ENCODE assay signal across 20 mouse cellular contexts in genomic region chr9:62426531-62426930, GRCm38 (mm10).
DNase-seq lines count a peak whose midpoint lies in the region; ATAC-seq and TF ChIP-seq lines count a peak whose summit lies in the region.
"Had no signal": no experiment of that assay in that cellular context is flagged by ENCODE, and none has a peak within 500 bp of the region (broad histone marks: within the 10 kb centered on the region; RNA-seq: fewer than 3 reads in every experiment).

No protein-coding gene starts in this region.

- peak; percentile 14 for DNase-seq in cerebellum, adult 8-10 months
- DNase-seq in cerebellum, postnatal 25 days = no peak
- no peak for DNase-seq in lung, postnatal 0 days (ENCODE audit: low spot score)
- DNase-seq: gastrocnemius, postnatal 10 days; heart, postnatal 36 days; liver; retina, postnatal 1 day had no signal

- no peak for TF ChIP-seq EP300 in lung, postnatal 0 days (IDR thresholded peaks at IDR 0.05)

- no peaks in the 10 kb centered on the region; the same call in 1 of the 2 replicates for H3K4me1 ChIP-seq in intestine, postnatal 0 days (replicated peaks; ENCODE audit: control insufficient read depth, insufficient read depth, low read length)
- peaks cover 4% of the 10 kb centered on the region for H3K4me1 ChIP-seq in intestine, embryonic 15.5 days (replicated peaks)
- peaks cover 2% of the 10 kb centered on the region for H3K4me1 ChIP-seq in lung, embryonic 16.5 days (replicated peaks; ENCODE audit: control insufficient read depth, insufficient read depth, low read length)
- no peaks in the 10 kb centered on the region; the same call in 1 of the 2 replicates for H3K4me1 ChIP-seq in lung, postnatal 0 days (ENCODE audit: insufficient read depth, low read depth, low read length)
- H3K4me1 ChIP-seq: midbrain, embryonic 15.5 days had no signal

- no peaks in the 10 kb centered on the region for H3K9me3 ChIP-seq in intestine, postnatal 0 days (ENCODE audit: control insufficient read depth)
- no peaks in the 10 kb centered on the region for H3K9me3 ChIP-seq in intestine, embryonic 15.5 days
- H3K9me3 ChIP-seq in lung, embryonic 16.5 days (ENCODE audit: control insufficient read depth, low read length) = no peaks in the 10 kb centered on the region
- H3K9me3 ChIP-seq in lung, postnatal 0 days (ENCODE audit: low read length) = no peaks in the 10 kb centered on the region
- H3K9me3 ChIP-seq: forebrain, embryonic 15.5 days; hindbrain, embryonic 13.5 days; limb, embryonic 10.5 days; liver, embryonic 15.5 days; midbrain, embryonic 15.5 days; neural tube, embryonic 13.5 days; stomach, embryonic 15.5 days had no signal

- H3K36me3 ChIP-seq in intestine, postnatal 0 days (ENCODE audit: control insufficient read depth, insufficient read depth) = no peaks in the 10 kb centered on the region
- no peaks in the 10 kb centered on the region for H3K36me3 ChIP-seq in intestine, embryonic 15.5 days
- H3K36me3 ChIP-seq in lung, embryonic 16.5 days (ENCODE audit: control insufficient read depth, insufficient read depth, low read length) = peaks cover 9% of the 10 kb centered on the region
- H3K36me3 ChIP-seq in lung, postnatal 0 days (ENCODE audit: insufficient read depth, low read length) = peaks cover 7% of the 10 kb centered on the region; the same call in 1 of the 2 replicates
- H3K36me3 ChIP-seq in macrophage (ENCODE audit: inconsistent target) = no peaks in the 10 kb centered on the region
- H3K36me3 ChIP-seq: limb, embryonic 10.5 days; liver, embryonic 15.5 days; stomach, embryonic 15.5 days had no signal

- H3K9ac ChIP-seq in intestine, postnatal 0 days (ENCODE audit: low read depth, low read length) = no peak overlapping the region
- no peak overlapping the region for H3K9ac ChIP-seq in intestine, embryonic 15.5 days
- no peak overlapping the region for H3K9ac ChIP-seq in lung, embryonic 16.5 days (ENCODE audit: low read length)
- no peak overlapping the region for H3K9ac ChIP-seq in lung, postnatal 0 days (replicated peaks; ENCODE audit: low read depth)
- H3K9ac ChIP-seq: forebrain, embryonic 15.5 days; hindbrain, embryonic 13.5 days; liver, embryonic 15.5 days; midbrain, embryonic 15.5 days; neural tube, embryonic 13.5 days; stomach, embryonic 15.5 days had no signal

- no peak overlapping the region for H3K4me2 ChIP-seq in intestine, postnatal 0 days (replicated peaks; ENCODE audit: low read depth)
- no peak overlapping the region for H3K4me2 ChIP-seq in intestine, embryonic 15.5 days (replicated peaks)
- H3K4me2 ChIP-seq in lung, embryonic 16.5 days (ENCODE audit: low read depth, low read length) = no peak overlapping the region
- no peak overlapping the region for H3K4me2 ChIP-seq in lung, postnatal 0 days (replicated peaks; ENCODE audit: low read depth, low read length)
- H3K4me2 ChIP-seq: forebrain, embryonic 15.5 days; hindbrain, embryonic 13.5 days; liver, embryonic 15.5 days; midbrain, embryonic 15.5 days; neural tube, embryonic 13.5 days; stomach, embryonic 15.5 days had no signal

- peak overlapping the region; percentile 41; the same call in 1 of the 2 replicates for H3K27ac ChIP-seq in intestine, postnatal 0 days (ENCODE audit: low read depth, low read length)
- H3K27ac ChIP-seq in intestine, embryonic 15.5 days = no peak overlapping the region
- H3K27ac ChIP-seq in lung, embryonic 16.5 days (ENCODE audit: low read length) = peak overlapping the region; percentile 23; the same call in 1 of the 2 replicates
- H3K27ac ChIP-seq in lung, postnatal 0 days (ENCODE audit: low read length) = no peak overlapping the region; the same call in 1 of the 2 replicates
- H3K27ac ChIP-seq in macrophage = peak overlapping the region; percentile 46
- H3K27ac ChIP-seq: forebrain, embryonic 15.5 days; hindbrain, embryonic 13.5 days; limb, embryonic 10.5 days; liver, embryonic 15.5 days; midbrain, embryonic 15.5 days; neural tube, embryonic 13.5 days; stomach, embryonic 15.5 days had no signal

- no peaks in the 10 kb centered on the region for H3K79me2 ChIP-seq in macrophage (ENCODE audit: inconsistent target)

- WGBS in intestine, postnatal 0 days = 86% methylated on average over 6 of the region's 6 CpGs
- WGBS in intestine, embryonic 15.5 days = 94% methylated on average over 6 of the region's 6 CpGs
- WGBS in lung, embryonic 16.5 days = 93% methylated on average over 6 of the region's 6 CpGs
- 89% methylated on average over 6 of the region's 6 CpGs for WGBS in lung, postnatal 0 days
- 94% methylated on average over 6 of the region's 6 CpGs for WGBS in macrophage (ENCODE audit: missing documents)

- TF ChIP-seq CTCF in intestine, postnatal 0 days (IDR thresholded peaks at IDR 0.05; ENCODE audit: low read depth) = no peak
- no peak for TF ChIP-seq CTCF in lung, postnatal 0 days (IDR thresholded peaks at IDR 0.05)

- no peak overlapping the region for H3K4me3 ChIP-seq in intestine, postnatal 0 days (ENCODE audit: low read depth, low read length)
- H3K4me3 ChIP-seq in intestine, embryonic 15.5 days (replicated peaks) = no peak overlapping the region
- no peak overlapping the region for H3K4me3 ChIP-seq in lung, embryonic 16.5 days (ENCODE audit: low read length)
- no peak overlapping the region for H3K4me3 ChIP-seq in lung, postnatal 0 days (ENCODE audit: low read depth, low read length)
- no peak overlapping the region for H3K4me3 ChIP-seq in macrophage (ENCODE audit: inconsistent target)
- H3K4me3 ChIP-seq: forebrain, embryonic 15.5 days; heart, adult 2 months; hindbrain, embryonic 13.5 days; limb, embryonic 10.5 days; liver, embryonic 15.5 days; midbrain, embryonic 15.5 days; myocyte; neural tube, embryonic 13.5 days; stomach, embryonic 15.5 days had no signal

- no peaks in the 10 kb centered on the region for H3K27me3 ChIP-seq in intestine, postnatal 0 days (replicated peaks; ENCODE audit: control insufficient read depth, insufficient read depth, low read length)
- H3K27me3 ChIP-seq in intestine, embryonic 15.5 days (replicated peaks) = no peaks in the 10 kb centered on the region
- no peaks in the 10 kb centered on the region for H3K27me3 ChIP-seq in lung, embryonic 16.5 days (ENCODE audit: control insufficient read depth, insufficient read depth, low read depth, low read length)
- H3K27me3 ChIP-seq in lung, postnatal 0 days (replicated peaks; ENCODE audit: insufficient read depth, low read length) = no peaks in the 10 kb centered on the region
- H3K27me3 ChIP-seq: forebrain, embryonic 15.5 days; hindbrain, embryonic 13.5 days; liver, embryonic 15.5 days; midbrain, embryonic 15.5 days; neural tube, embryonic 13.5 days; stomach, embryonic 15.5 days had no signal

- no peak for ATAC-seq in intestine, postnatal 0 days
- no peak for ATAC-seq in intestine, embryonic 15.5 days
- no peak for ATAC-seq in lung, embryonic 16.5 days (ENCODE audit: low read depth)
- no peak for ATAC-seq in lung, postnatal 0 days
- ATAC-seq: forebrain, embryonic 15.5 days; midbrain, embryonic 15.5 days had no signal

Comparison
In these comparisons a context has a peak if more than half of its experiments do, and no peak if none do; other contexts are left out.
1. H3K27ac ChIP-seq: peak in intestine, postnatal 0 days (single experiment), lung, embryonic 16.5 days (single experiment) and macrophage (single experiment); none in intestine, embryonic 15.5 days (single experiment) and lung, postnatal 0 days (single experiment).